Mouse (Mus musculus): ENCODE results near the gene Itga10. TPM values are rescaled to one million over a fixed set of nuclear protein-coding genes. Genes with fewer than 3 reads are reported as not detected.
A peak's percentile ranks its signal among the peaks of the same experiment; 100 is the strongest.
"Not testable (repeated sequence)": the region's sequence is repeated elsewhere in the genome, so short reads cannot be mapped to it uniquely, and the experiment has no call there.

Itga10 gene
- total and polyA plus RNA-seq, 3 experiments = 0.36 to 1.2 (median 1.0) TPM

GRCm38 (mm10) chr3:96663432-96664239, 18.3 kb downstream of the Itga10 start:
- dilution Hi-C loops (cut with MboI; ENCODE audit: extremely low pct_ligation_motif_present, extremely low pct_unique_long_range_greater_than_20kb, low sequenced_read_pairs) = no loop called here

DNA sequence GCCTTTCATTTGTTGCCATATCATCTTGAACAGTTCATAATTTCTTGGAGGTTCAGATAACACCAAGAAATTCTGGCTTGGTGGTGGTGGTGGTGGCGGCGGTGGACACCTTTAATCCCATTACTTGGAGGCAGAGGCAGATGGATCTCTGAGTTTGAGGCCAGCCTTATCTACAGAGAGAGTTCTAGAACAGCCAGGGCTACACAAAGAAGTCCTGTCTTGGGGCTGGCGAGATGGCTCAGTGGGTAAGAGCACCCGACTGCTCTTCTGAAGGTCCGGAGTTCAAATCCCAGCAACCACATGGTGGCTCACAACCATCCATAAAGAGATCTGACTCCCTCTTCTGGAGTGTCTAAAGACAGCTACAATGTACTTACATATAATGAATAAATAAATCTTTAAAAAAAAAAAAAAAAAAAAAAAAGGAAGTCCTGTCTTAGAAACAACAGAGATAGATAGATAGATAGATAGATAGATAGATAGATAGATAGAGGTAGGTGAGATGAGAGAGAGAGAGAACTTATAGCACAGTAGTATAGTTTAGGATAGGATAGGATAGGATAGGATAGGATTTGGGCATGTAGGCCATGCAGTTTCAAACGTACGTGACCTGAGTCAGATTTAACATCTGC, 20.5 kb downstream of the Itga10 start:
- H3K9ac ChIP-seq (ENCODE audit: insufficient read depth, low read depth); DNase-seq (ENCODE audit: extremely low read depth); H3K79me2 ChIP-seq (replicated peaks; ENCODE audit: control insufficient read depth, extremely low read depth, insufficient read depth, poor library complexity, severe bottlenecking); H3K9me3 ChIP-seq (replicated peaks; ENCODE audit: low read length); H3K27me3 ChIP-seq (replicated peaks); in situ Hi-C loops (cut with MboI; ENCODE audit: low pct_ligation_motif_present, low pct_unique_long_range_greater_than_20kb, low sequenced_read_pairs); dilution Hi-C loops (cut with MboI; ENCODE audit: extremely low pct_ligation_motif_present, extremely low pct_unique_long_range_greater_than_20kb, low sequenced_read_pairs); H3K36me3 ChIP-seq (replicated peaks in 1 of 2; ENCODE audit: control insufficient read depth in 1 of 2, insufficient read depth in 1 of 2, low read length in 1 of 2); H3K4me3 ChIP-seq (replicated peaks in 1 of 3; ENCODE audit: low read depth in 2 of 3, low read length in 2 of 3, poor library complexity in 1 of 3); H3K4me2 ChIP-seq (ENCODE audit: insufficient read depth, low read depth, poor library complexity, severe bottlenecking); H3K27ac ChIP-seq (ENCODE audit: insufficient read depth, low read depth): not testable (repeated sequence)
- peaks cover 5 to 30% of the 10 kb centered on the region in 2 experiments for H3K4me1 ChIP-seq (ENCODE audit: control insufficient read depth in 1 of 2, insufficient read depth in 2 of 2)

More at GRCm38 (mm10) chr3:96663432-96664239, 18.3 kb downstream of the Itga10 start:
- Histone ChIP-seq H3K9ac (ENCODE audit: insufficient read depth, low read depth) (no peak overlapping the region), H3K4me1 (ENCODE audit: control insufficient read depth in 1 of 2, insufficient read depth in 2 of 2) (peaks cover 11 to 29% of the 10 kb centered on the region in 2 experiments), H3K4me3 (replicated peaks in 1 of 3; ENCODE audit: low read depth in 2 of 3, low read length in 2 of 3, poor library complexity in 1 of 3) (no peak overlapping the region), H3K36me3 (replicated peaks in 1 of 2; ENCODE audit: control insufficient read depth in 1 of 2, insufficient read depth in 1 of 2, low read length in 1 of 2) (peaks cover 6 to 10% of the 10 kb centered on the region in 2 experiments), H3K79me2 (replicated peaks; ENCODE audit: control insufficient read depth, extremely low read depth, insufficient read depth, poor library complexity, severe bottlenecking) (no peaks in the 10 kb centered on the region), H3K27ac (ENCODE audit: insufficient read depth, low read depth) (no peak overlapping the region), H3K27me3 (replicated peaks) (no peaks in the 10 kb centered on the region), H3K4me2 (ENCODE audit: insufficient read depth, low read depth, poor library complexity, severe bottlenecking) (no peak overlapping the region; the same call in 1 of the 2 replicates), H3K9me3 (replicated peaks; ENCODE audit: low read length) (no peaks in the 10 kb centered on the region)
- peak; percentile 45 for DNase-seq (ENCODE audit: extremely low read depth)
- in situ Hi-C loops (cut with MboI; ENCODE audit: low pct_ligation_motif_present, low pct_unique_long_range_greater_than_20kb, low sequenced_read_pairs) = loop anchor here (5.0 kb wide), 1 partner anchor 44 kb away; the partner anchor contains the start of gene Nudt17
- TF ChIP-seq ZNF384 (IDR thresholded peaks at IDR 0.05; ENCODE audit: low read depth, low read length) (no peak), IRF4 (IDR thresholded peaks at IDR 0.05; ENCODE audit: low read depth, low read length) (no peak), UBTF (IDR thresholded peaks at IDR 0.05; ENCODE audit: low read depth, low read length) (no peak), SMC3 (IDR thresholded peaks at IDR 0.05; ENCODE audit: low read depth, low read length) (peak; percentile 67), ZC3H11A (IDR thresholded peaks at IDR 0.05; ENCODE audit: low read depth, low read length) (no peak), ZKSCAN1 (IDR thresholded peaks at IDR 0.05; ENCODE audit: borderline replicate concordance, low read depth, low read length) (no peak), BHLHE40 (IDR thresholded peaks at IDR 0.05; ENCODE audit: low read depth, low read length) (no peak), ELF1 (IDR thresholded peaks at IDR 0.05; ENCODE audit: low read depth, low read length) (no peak), TCF12 (IDR thresholded peaks at IDR 0.05; ENCODE audit: low read depth, low read length) (0 out of 2 replicates have a peak, but pooled peaks have one; percentile 17), MAZ (IDR thresholded peaks at IDR 0.05; ENCODE audit: low read depth, low read length) (peak; percentile 65; the same call in 1 of the 2 replicates), KAT2A (IDR thresholded peaks at IDR 0.05; ENCODE audit: insufficient replicate concordance, low read length) (no peak), MAFK (IDR thresholded peaks at IDR 0.05; ENCODE audit: insufficient replicate concordance, low read length) (no peak), CHD1 (IDR thresholded peaks at IDR 0.05; ENCODE audit: low read depth, low read length) (no peak), MEF2A (IDR thresholded peaks at IDR 0.05; ENCODE audit: borderline replicate concordance, low read depth, low read length) (0 out of 2 replicates have a peak, but pooled peaks have one; percentile 17), E2F4 (IDR thresholded peaks at IDR 0.05; ENCODE audit: insufficient replicate concordance, low read depth, low read length) (no peak), CHD2 (IDR thresholded peaks at IDR 0.05; ENCODE audit: low read length) (no peak), HCFC1 (IDR thresholded peaks at IDR 0.05; ENCODE audit: low read depth, low read length) (no peak), POLR2A (IDR thresholded peaks at IDR 0.05; ENCODE audit: low read depth, low read length) (no peak), RCOR1 (conservative IDR thresholded peaks at IDR 0.05; ENCODE audit: low read depth, low read length) (no peak), SIN3A (IDR thresholded peaks at IDR 0.05; ENCODE audit: low read length) (no peak), NELFE (IDR thresholded peaks at IDR 0.05; ENCODE audit: low read depth, low read length) (0 out of 2 replicates have a peak, but pooled peaks have one; percentile 29), ETS1 (conservative IDR thresholded peaks at IDR 0.05; ENCODE audit: low read depth, low read length) (no peak), ZMIZ1 (IDR thresholded peaks at IDR 0.05; ENCODE audit: low read depth, low read length) (no peak), POLR2AphosphoS2 (IDR thresholded peaks at IDR 0.05; ENCODE audit: low read depth, low read length) (no peak), PAX5 (IDR thresholded peaks at IDR 0.05; ENCODE audit: low read length) (no peak), GABPA (IDR thresholded peaks at IDR 0.05; ENCODE audit: insufficient replicate concordance, low read depth, low read length) (no peak), CTCF (conservative IDR thresholded peaks at IDR 0.05 in 1 of 2, IDR thresholded peaks at IDR 0.05 in 1 of 2; ENCODE audit: low read depth in 2 of 2, low read length in 2 of 2) (peak; percentile 26 to 78; a peak in 3 of 4 replicates), NRF1 (IDR thresholded peaks at IDR 0.05; ENCODE audit: low read depth, low read length) (no peak), RAD21 (IDR thresholded peaks at IDR 0.05; ENCODE audit: low read depth, low read length) (peak; percentile 63), JUN (IDR thresholded peaks at IDR 0.05; ENCODE audit: insufficient read depth, low read depth, low read length) (no peak), MXI1 (IDR thresholded peaks at IDR 0.05; ENCODE audit: low read depth, low read length) (no peak)

Data from CH12.LX (cell line).